8 mouse cellular contexts compared by ENCODE assay signal in the genomic region with DNA sequence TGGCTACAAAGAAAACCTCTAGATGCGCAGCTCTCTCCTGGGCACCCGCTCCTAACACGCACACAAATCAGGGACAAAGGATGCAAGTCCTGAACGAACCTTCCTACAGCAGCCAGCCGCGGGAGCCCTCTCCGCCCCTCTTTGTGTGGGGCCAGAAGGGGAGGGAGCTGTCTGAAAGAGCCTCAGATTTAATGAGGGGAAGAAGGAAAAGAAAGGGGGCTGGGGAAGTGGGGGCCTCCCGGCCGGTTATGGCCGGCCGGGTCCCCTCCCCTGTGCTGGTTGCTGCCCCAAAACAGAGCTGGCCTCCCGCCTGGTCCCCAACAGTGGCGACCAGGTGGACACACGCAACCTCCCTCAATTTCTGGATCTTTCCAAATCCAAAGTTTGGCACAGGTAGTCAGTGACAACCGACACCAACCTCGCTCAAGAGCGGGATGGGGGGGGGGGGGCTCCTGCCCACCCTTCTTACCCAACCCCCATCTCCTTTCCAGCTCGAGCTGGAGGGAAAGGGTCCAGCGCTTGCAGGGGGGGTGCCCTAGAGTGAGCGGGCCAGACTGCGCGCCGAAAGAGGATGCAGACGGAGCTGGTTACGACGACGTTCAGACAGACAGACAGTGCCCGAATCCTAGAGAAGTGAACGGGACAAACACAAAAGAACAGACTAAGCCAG. TPM values are rescaled to one million over a fixed set of nuclear protein-coding genes. Genes with fewer than 3 reads are reported as not detected.
DNase-seq lines count a peak whose midpoint lies in the region; ATAC-seq lines count a peak whose summit lies in the region.

No protein-coding gene starts in this region.

- peak; percentile 40 for ATAC-seq in kidney, embryonic 16.5 days (ENCODE audit: low FRiP score, low TSS enrichment)
- peak; percentile 77 for ATAC-seq in embryonic facial prominence, embryonic 15.5 days (ENCODE audit: insufficient number of reproducible peaks, low FRiP score, low TSS enrichment, low read depth)
- ATAC-seq in liver, embryonic 11.5 days (replicated peaks; ENCODE audit: low FRiP score), result no peak

- H3K4me3 ChIP-seq in kidney, embryonic 16.5 days (ENCODE audit: low read length), result peak overlapping the region; percentile 65
- H3K4me3 ChIP-seq in embryonic facial prominence, embryonic 15.5 days (replicated peaks), result peak overlapping the region; percentile 74
- H3K4me3 ChIP-seq in liver, embryonic 11.5 days (ENCODE audit: low read depth, low read length), result peak overlapping the region; percentile 41

- H3K27me3 ChIP-seq in kidney, embryonic 16.5 days (ENCODE audit: insufficient read depth, low read length), result peaks cover 38% of the 10 kb centered on the region
- H3K27me3 ChIP-seq in embryonic facial prominence, embryonic 15.5 days, result peaks cover 5% of the 10 kb centered on the region; the same call in 1 of the 2 replicates
- peaks cover 77% of the 10 kb centered on the region for H3K27me3 ChIP-seq in liver, embryonic 11.5 days (replicated peaks; ENCODE audit: control insufficient read depth, insufficient read depth, low read length)

- no peak for DNase-seq in kidney, adult 11 months
- DNase-seq in brain, adult 2 months (ENCODE audit: low read depth, low spot score), result peak; percentile 52
- no peak for DNase-seq in liver, embryonic 11.5 days (ENCODE audit: low spot score)
- no peak for DNase-seq in thymus, postnatal 14 days
- no peak for DNase-seq in frontal cortex, postnatal 36 days (ENCODE audit: low spot score in 2 of 2)
- no peak for DNase-seq in urinary bladder, postnatal 10 days (ENCODE audit: low spot score)

- peaks cover 18% of the 10 kb centered on the region; the same call in 1 of the 2 replicates for H3K4me1 ChIP-seq in kidney, embryonic 16.5 days (ENCODE audit: insufficient read depth, low read length)
- H3K4me1 ChIP-seq in embryonic facial prominence, embryonic 15.5 days, result peaks cover 16% of the 10 kb centered on the region; the same call in 1 of the 2 replicates
- H3K4me1 ChIP-seq in liver, embryonic 11.5 days (replicated peaks; ENCODE audit: control insufficient read depth, insufficient read depth, low read length), result no peaks in the 10 kb centered on the region

- H3K4me2 ChIP-seq in kidney, embryonic 16.5 days (replicated peaks; ENCODE audit: low read depth, low read length), result peak overlapping the region; percentile 98
- H3K4me2 ChIP-seq in embryonic facial prominence, embryonic 15.5 days (replicated peaks), result peak overlapping the region; percentile 86
- peak overlapping the region; percentile 64 for H3K4me2 ChIP-seq in liver, embryonic 11.5 days

- under 1% methylated on average over 29 of the region's 29 CpGs for WGBS in kidney, embryonic 16.5 days
- WGBS in embryonic facial prominence, embryonic 15.5 days, result under 1% methylated on average over 29 of the region's 29 CpGs
- 3% methylated on average over 29 of the region's 29 CpGs for WGBS in liver, embryonic 11.5 days

- H3K27ac ChIP-seq in kidney, embryonic 16.5 days (ENCODE audit: low read length), result peak overlapping the region; percentile 72
- peak overlapping the region; percentile 82 for H3K27ac ChIP-seq in embryonic facial prominence, embryonic 15.5 days (replicated peaks)
- H3K27ac ChIP-seq in liver, embryonic 11.5 days (ENCODE audit: low read depth, low read length), result no peak overlapping the region

- no peaks in the 10 kb centered on the region for H3K36me3 ChIP-seq in kidney, embryonic 16.5 days (ENCODE audit: insufficient read depth, low read length)
- H3K36me3 ChIP-seq in embryonic facial prominence, embryonic 15.5 days, result no peaks in the 10 kb centered on the region
- H3K36me3 ChIP-seq in liver, embryonic 11.5 days (ENCODE audit: control insufficient read depth, insufficient read depth, low read length), result no peaks in the 10 kb centered on the region

- H3K9ac ChIP-seq in kidney, embryonic 16.5 days (replicated peaks; ENCODE audit: low read length), result peak overlapping the region; percentile 65
- H3K9ac ChIP-seq in embryonic facial prominence, embryonic 15.5 days, result peak overlapping the region; percentile 74
- peak overlapping the region; percentile 27 for H3K9ac ChIP-seq in liver, embryonic 11.5 days (ENCODE audit: low read depth, low read length)

- no peaks in the 10 kb centered on the region for H3K9me3 ChIP-seq in kidney, embryonic 16.5 days (ENCODE audit: low read length)
- H3K9me3 ChIP-seq in embryonic facial prominence, embryonic 15.5 days (replicated peaks), result no peaks in the 10 kb centered on the region
- H3K9me3 ChIP-seq in liver, embryonic 11.5 days (ENCODE audit: control insufficient read depth, low read length), result no peaks in the 10 kb centered on the region

RNA-seq across cellular contexts. Expression of a gene that starts 4.5 kb away (rescaled TPM):
- 58.6 and 65.0 TPM in 2 replicates for polyA plus RNA-seq in kidney, embryonic 16.5 days (2015; fragmentation: Nextera tagmentation; extraction: Ambion mirVana)
- 108 and 110 TPM in 2 replicates for polyA plus RNA-seq in embryonic facial prominence, embryonic 15.5 days (2015; fragmentation: Nextera tagmentation; extraction: Ambion mirVana)
- 6.1 and 6.8 TPM in 2 replicates for polyA plus RNA-seq in liver, embryonic 11.5 days (2014; fragmentation: Nextera tagmentation; extraction: Ambion mirVana)

RNA-seq across cellular contexts. Expression of a gene that starts 33.9 kb away (rescaled TPM):
- 136 and 161 TPM in 2 replicates for polyA plus RNA-seq in kidney, embryonic 16.5 days (2015; fragmentation: Nextera tagmentation; extraction: Ambion mirVana)
- polyA plus RNA-seq in embryonic facial prominence, embryonic 15.5 days (2015; fragmentation: Nextera tagmentation; extraction: Ambion mirVana), result 40.7 and 46.9 TPM in 2 replicates
- polyA plus RNA-seq in liver, embryonic 11.5 days (2014; fragmentation: Nextera tagmentation; extraction: Ambion mirVana), result 5.0 and 6.4 TPM in 2 replicates

RNA-seq across cellular contexts. Expression of a gene that starts 34.0 kb away (rescaled TPM):
- polyA plus RNA-seq in kidney, embryonic 16.5 days (2015; fragmentation: Nextera tagmentation; extraction: Ambion mirVana), result 0.57 TPM in 1 of 2 replicates, not detected in the other
- polyA plus RNA-seq in embryonic facial prominence, embryonic 15.5 days (2015; fragmentation: Nextera tagmentation; extraction: Ambion mirVana), result 0.36 TPM in 1 of 2 replicates, not detected in the other
- not detected in 2 replicates for polyA plus RNA-seq in liver, embryonic 11.5 days (2014; fragmentation: Nextera tagmentation; extraction: Ambion mirVana)

RNA-seq across cellular contexts. Expression of a gene that starts 52.3 kb away (rescaled TPM):
- polyA plus RNA-seq in kidney, embryonic 16.5 days (2015; fragmentation: Nextera tagmentation; extraction: Ambion mirVana), result 1.2 and 2.6 TPM in 2 replicates
- not detected in 2 replicates for polyA plus RNA-seq in embryonic facial prominence, embryonic 15.5 days (2015; fragmentation: Nextera tagmentation; extraction: Ambion mirVana)
- polyA plus RNA-seq in liver, embryonic 11.5 days (2014; fragmentation: Nextera tagmentation; extraction: Ambion mirVana), result not detected in 2 replicates
